Mouse (Mus musculus) skeletal muscle tissue, postnatal 0 days (tissue): ENCODE measurements around the gene Zfp433. TPM values are rescaled to one million over a fixed set of nuclear protein-coding genes. Genes with fewer than 3 reads are reported as not detected.

Experiments
- polyA plus RNA-seq: library from polyadenylated mRNA; unstranded; fragments of >200 nt; fragmentation: Nextera tagmentation; extraction: Ambion mirVana; gene quantifications from 2 replicates; pipeline ENCODE4 v1.2.1, GENCODE M21; 2015

The Zfp433 gene
- polyA plus RNA-seq: 6.3 and 7.0 TPM in 2 replicates

GRCm38 (mm10) chr10:81704531-81705301, at the start of gene Zfp433:
Gene Zfp433 (plus strand): TSS chr10:81704825.

GRCm38 (mm10) chr10:81770506-81771403, 66.1 kb downstream of the Zfp433 start, which contains the start of gene Gm3055:
Gene Gm3055 (minus strand): TSS chr10:81771161.

Other genes with a start within 250 kb of the Zfp433 start
- gene Nfic, start 249.2 kb upstream of the Zfp433 start, polyA plus RNA-seq: 130 and 133 TPM in 2 replicates
- gene Celf5, start 222.1 kb upstream of the Zfp433 start, polyA plus RNA-seq: 0.09 TPM in 1 of 2 replicates, not detected in the other
- gene Ncln, start 208.4 kb upstream of the Zfp433 start, polyA plus RNA-seq: 36.0 and 36.4 TPM in 2 replicates
- 0.66 and 0.81 TPM in 2 replicates for gene S1pr4, start 204.7 kb upstream of the Zfp433 start, polyA plus RNA-seq
- 1.3 and 2.6 TPM in 2 replicates for gene Gna15, start 180.6 kb upstream of the Zfp433 start, polyA plus RNA-seq
- 44.8 and 48.0 TPM in 2 replicates for gene Gna11, start 159.6 kb upstream of the Zfp433 start, polyA plus RNA-seq
- gene Aes, start 145.3 kb upstream of the Zfp433 start, polyA plus RNA-seq: 684 and 719 TPM in 2 replicates
- gene Tle2, start 130.3 kb upstream of the Zfp433 start, polyA plus RNA-seq: 7.1 and 9.1 TPM in 2 replicates
- gene Tle6, start 103.8 kb upstream of the Zfp433 start, polyA plus RNA-seq: 7.7 and 8.7 TPM in 2 replicates
- gene BC025920, start 98.6 kb upstream of the Zfp433 start, polyA plus RNA-seq: 0.55 and 0.58 TPM in 2 replicates
- 12.5 and 14.1 TPM in 2 replicates for gene Sirt6, start 77.0 kb upstream of the Zfp433 start, polyA plus RNA-seq
- 8.3 and 9.4 TPM in 2 replicates for gene Ankrd24, start 76.3 kb upstream of the Zfp433 start, polyA plus RNA-seq
- 1.4 and 2.2 TPM in 2 replicates for gene Gm10778, start 55.8 kb upstream of the Zfp433 start, polyA plus RNA-seq
- 1.9 and 3.5 TPM in 2 replicates for gene Gm3055, start 66.3 kb downstream of the Zfp433 start, polyA plus RNA-seq
- 1.1 and 1.4 TPM in 2 replicates for gene Gm4767, start 107.4 kb downstream of the Zfp433 start, polyA plus RNA-seq
- 3.7 and 5.3 TPM in 2 replicates for gene Gm32687, start 159.1 kb downstream of the Zfp433 start, polyA plus RNA-seq
- gene Zfp781, start 225.7 kb downstream of the Zfp433 start, polyA plus RNA-seq: 0.48 and 1.0 TPM in 2 replicates